In genomic region chr12:28353140-28353539, GRCm38 (mm10) we compare ENCODE assay signal across 23 mouse cellular contexts.
DNase-seq lines count a peak whose midpoint lies in the region; ATAC-seq and TF ChIP-seq lines count a peak whose summit lies in the region.
"Had no signal": no experiment of that assay in that cellular context is flagged by ENCODE, and none has a peak within 500 bp of the region (broad histone marks: within the 10 kb centered on the region; RNA-seq: fewer than 3 reads in every experiment).

No protein-coding gene starts in this region.

- WGBS in forebrain, embryonic 10.5 days, result 55% methylated on average over 3 of the region's 3 CpGs
- 52% methylated on average over 3 of the region's 3 CpGs for WGBS in forebrain, postnatal 0 days
- WGBS in neural tube, embryonic 11.5 days, result 67% methylated on average over 3 of the region's 3 CpGs
- WGBS in neural tube, embryonic 15.5 days, result 69% methylated on average over 3 of the region's 3 CpGs
- 46% methylated on average over 3 of the region's 3 CpGs for WGBS in liver, postnatal 0 days (ENCODE audit: insufficient replicate concordance)

- intact Hi-C loops in left cerebral cortex, adult 2 months (cut with DNase I), result no loop called here

- no peak overlapping the region for H3K4me2 ChIP-seq in forebrain, postnatal 0 days (ENCODE audit: low read depth)
- no peak overlapping the region for H3K4me2 ChIP-seq in neural tube, embryonic 11.5 days (ENCODE audit: low read depth)
- H3K4me2 ChIP-seq in neural tube, embryonic 15.5 days, result no peak overlapping the region
- no peak overlapping the region for H3K4me2 ChIP-seq in liver, postnatal 0 days (ENCODE audit: low read depth, low read length)
- H3K4me2 ChIP-seq: heart, embryonic 12.5 days; hindbrain, embryonic 14.5 days; kidney, embryonic 15.5 days; limb, embryonic 13.5 days; lung, embryonic 15.5 days; midbrain, embryonic 12.5 days had no signal

- peak overlapping the region; percentile 53; the same call in 1 of the 2 replicates for H3K27ac ChIP-seq in forebrain, embryonic 10.5 days
- no peak overlapping the region for H3K27ac ChIP-seq in forebrain, postnatal 0 days (ENCODE audit: low read depth, low read length)
- no peak overlapping the region for H3K27ac ChIP-seq in neural tube, embryonic 11.5 days (ENCODE audit: low read depth, low read length)
- no peak overlapping the region for H3K27ac ChIP-seq in neural tube, embryonic 15.5 days (replicated peaks)
- H3K27ac ChIP-seq in liver, postnatal 0 days (ENCODE audit: low read depth), result no peak overlapping the region
- no peak overlapping the region for H3K27ac ChIP-seq in left cerebral cortex, adult 2 months
- H3K27ac ChIP-seq: hindbrain, embryonic 14.5 days; kidney, embryonic 15.5 days; limb, embryonic 13.5 days; lung, embryonic 15.5 days; macrophage; midbrain, embryonic 12.5 days had no signal

- no peaks in the 10 kb centered on the region for H3K9me3 ChIP-seq in forebrain, embryonic 10.5 days
- no peaks in the 10 kb centered on the region for H3K9me3 ChIP-seq in forebrain, postnatal 0 days (ENCODE audit: low read length)
- H3K9me3 ChIP-seq in neural tube, embryonic 11.5 days (ENCODE audit: control insufficient read depth, low read length), result no peaks in the 10 kb centered on the region
- H3K9me3 ChIP-seq in neural tube, embryonic 15.5 days (replicated peaks), result no peaks in the 10 kb centered on the region
- no peaks in the 10 kb centered on the region for H3K9me3 ChIP-seq in liver, postnatal 0 days (ENCODE audit: low read length)
- H3K9me3 ChIP-seq: heart, embryonic 12.5 days; kidney, embryonic 15.5 days; limb, embryonic 13.5 days; lung, embryonic 15.5 days; midbrain, embryonic 12.5 days had no signal

- H3K36me3 ChIP-seq in forebrain, embryonic 10.5 days (replicated peaks), result no peaks in the 10 kb centered on the region
- H3K36me3 ChIP-seq in forebrain, postnatal 0 days (ENCODE audit: insufficient read depth), result no peaks in the 10 kb centered on the region
- no peaks in the 10 kb centered on the region for H3K36me3 ChIP-seq in neural tube, embryonic 11.5 days (ENCODE audit: control insufficient read depth, insufficient read depth, low read length)
- H3K36me3 ChIP-seq in neural tube, embryonic 15.5 days, result no peaks in the 10 kb centered on the region
- no peaks in the 10 kb centered on the region for H3K36me3 ChIP-seq in liver, postnatal 0 days (replicated peaks; ENCODE audit: insufficient read depth, low read length)
- H3K36me3 ChIP-seq: G1E; heart, embryonic 12.5 days; kidney, embryonic 15.5 days; limb, embryonic 13.5 days; lung, embryonic 15.5 days; midbrain, embryonic 12.5 days had no signal

- DNase-seq in forebrain, embryonic 10.5 days (ENCODE audit: extremely low spot score, low spot score), result no peak
- DNase-seq in forebrain, postnatal 0 days, result no peak
- DNase-seq in neural tube, embryonic 11.5 days (ENCODE audit: low spot score), result peak; percentile 11
- peak; percentile 9 for DNase-seq in liver
- DNase-seq in liver, postnatal 0 days, result no peak
- no peak for DNase-seq in left cerebral cortex, adult 2 months (ENCODE audit: extremely low spot score in 1 of 2, low spot score in 2 of 2)
- DNase-seq in frontal cortex, adult 2 months (ENCODE audit: extremely low spot score in 1 of 2, low spot score in 1 of 2), result no peak
- DNase-seq: adrenal gland, postnatal 10 days; cerebellum, adult 9-11 months; heart, postnatal 14 days; right cerebral cortex, postnatal 14 days had no signal

- H3K4me1 ChIP-seq in forebrain, embryonic 10.5 days, result peaks cover 20% of the 10 kb centered on the region
- no peaks in the 10 kb centered on the region for H3K4me1 ChIP-seq in forebrain, postnatal 0 days (ENCODE audit: insufficient read depth)
- no peaks in the 10 kb centered on the region for H3K4me1 ChIP-seq in neural tube, embryonic 11.5 days (ENCODE audit: control insufficient read depth, insufficient read depth, low read length)
- H3K4me1 ChIP-seq in neural tube, embryonic 15.5 days, result no peaks in the 10 kb centered on the region
- H3K4me1 ChIP-seq in liver, postnatal 0 days (ENCODE audit: insufficient read depth), result no peaks in the 10 kb centered on the region
- H3K4me1 ChIP-seq: kidney, embryonic 15.5 days; lung, embryonic 15.5 days had no signal

- no peak overlapping the region for H3K4me3 ChIP-seq in forebrain, embryonic 10.5 days
- no peak overlapping the region for H3K4me3 ChIP-seq in forebrain, postnatal 0 days (ENCODE audit: low read depth, low read length)
- no peak overlapping the region for H3K4me3 ChIP-seq in neural tube, embryonic 11.5 days (ENCODE audit: low read depth, low read length)
- no peak overlapping the region for H3K4me3 ChIP-seq in neural tube, embryonic 15.5 days (replicated peaks)
- H3K4me3 ChIP-seq in liver, postnatal 0 days (ENCODE audit: low read depth, low read length), result no peak overlapping the region
- no peak overlapping the region for H3K4me3 ChIP-seq in left cerebral cortex, adult 2 months
- H3K4me3 ChIP-seq: heart, embryonic 12.5 days; kidney, embryonic 15.5 days; limb, embryonic 13.5 days; lung, embryonic 15.5 days; midbrain, embryonic 12.5 days had no signal

- no peak overlapping the region for H3K9ac ChIP-seq in forebrain, postnatal 0 days
- no peak overlapping the region for H3K9ac ChIP-seq in neural tube, embryonic 11.5 days (ENCODE audit: low read length)
- no peak overlapping the region for H3K9ac ChIP-seq in neural tube, embryonic 15.5 days (replicated peaks)
- H3K9ac ChIP-seq in liver, postnatal 0 days (replicated peaks), result no peak overlapping the region
- H3K9ac ChIP-seq: heart, embryonic 12.5 days; hindbrain, embryonic 14.5 days; kidney, embryonic 15.5 days; limb, embryonic 13.5 days; lung, embryonic 15.5 days; midbrain, embryonic 12.5 days had no signal

- no peaks in the 10 kb centered on the region for H3K27me3 ChIP-seq in forebrain, embryonic 10.5 days (ENCODE audit: poor library complexity, severe bottlenecking)
- H3K27me3 ChIP-seq in forebrain, postnatal 0 days (ENCODE audit: insufficient read depth, low read length), result no peaks in the 10 kb centered on the region
- no peaks in the 10 kb centered on the region for H3K27me3 ChIP-seq in neural tube, embryonic 11.5 days (ENCODE audit: control insufficient read depth, insufficient read depth, low read length)
- no peaks in the 10 kb centered on the region for H3K27me3 ChIP-seq in neural tube, embryonic 15.5 days (replicated peaks)
- no peaks in the 10 kb centered on the region for H3K27me3 ChIP-seq in liver, postnatal 0 days (ENCODE audit: insufficient read depth, low read length)
- H3K27me3 ChIP-seq: heart, embryonic 12.5 days; kidney, embryonic 15.5 days; limb, embryonic 13.5 days; lung, embryonic 15.5 days; midbrain, embryonic 12.5 days had no signal

- ATAC-seq in forebrain, postnatal 0 days, result no peak
- no peak for ATAC-seq in neural tube, embryonic 11.5 days (ENCODE audit: insufficient read depth, low FRiP score, low TSS enrichment)
- no peak for ATAC-seq in neural tube, embryonic 15.5 days (ENCODE audit: low FRiP score)
- 0 out of 2 replicates have a peak, but pooled peaks have one; percentile 12 for ATAC-seq in liver, postnatal 0 days
- ATAC-seq: activated CD4-positive, CD25-positive, alpha-beta regulatory T cell, adult 4 months; forebrain, embryonic 16.5 days; intestine, postnatal 0 days had no signal

- no peak for TF ChIP-seq EP300 in liver, postnatal 0 days (IDR thresholded peaks at IDR 0.05; ENCODE audit: low read depth)

- no peak for TF ChIP-seq CTCF in forebrain, postnatal 0 days (IDR thresholded peaks at IDR 0.05; ENCODE audit: low read depth)
- TF ChIP-seq CTCF in liver, postnatal 0 days (IDR thresholded peaks at IDR 0.05; ENCODE audit: low read depth), result no peak
- TF ChIP-seq CTCF in left cerebral cortex, adult 2 months (IDR thresholded peaks at IDR 0.05), result no peak

Comparison
In these comparisons a context has a peak if more than half of its experiments do, and no peak if none do; other contexts are left out.
1. DNase-seq: peak in neural tube, embryonic 11.5 days (single experiment) and liver (single experiment); none in forebrain, embryonic 10.5 days (single experiment), forebrain, postnatal 0 days (single experiment), liver, postnatal 0 days (single experiment), left cerebral cortex, adult 2 months (0 of 2) and frontal cortex, adult 2 months (0 of 2).